Mouse (Mus musculus) MEL (cell line): Measurements from ENCODE around the gene Ubc. TPM values are rescaled to one million over a fixed set of nuclear protein-coding genes. Genes with fewer than 3 reads are reported as not detected.

Experiments
- DNase-seq: peaks from one replicate; pipeline ENCODE4 v3.0.0; 2011; ENCODE audit warnings: low read depth, low spot score
- H3K27ac ChIP-seq: 2 replicates; pipeline ENCODE4 v1.5.1; 2012; ENCODE audit warnings: low read depth, mild to moderate bottlenecking, control low read depth, low read length, moderate library complexity; ENCODE audit not compliant: control insufficient read depth
- H3K27me3 ChIP-seq, 2 experiments: fragments of 150-350 bp in 1 of 2; sonication (generic) in 1 of 2; 2 replicates each; pipeline ENCODE4 v1.6.1; 2012; ENCODE audit warnings: low read length in 2 of 2, mild to moderate bottlenecking in 2 of 2, improper control_type of control experiment in 1 of 2, moderate library complexity in 1 of 2; ENCODE audit not compliant: insufficient read depth in 2 of 2, control insufficient read depth in 1 of 2
- H3K36me3 ChIP-seq, 2 experiments: 2 replicates each; pipeline ENCODE4 v1.6.1; 2012 to 2014; ENCODE audit warnings: low read length in 2 of 2, improper control_type of control experiment in 1 of 2, inconsistent platforms in 1 of 2, mild to moderate bottlenecking in 1 of 2; ENCODE audit not compliant: insufficient read depth in 2 of 2, control insufficient read depth in 1 of 2
- H3K4me1 ChIP-seq, 2 experiments: fragments of 150-350 bp in 1 of 2; sonication (generic) in 1 of 2; 2 replicates each; pipeline ENCODE4 v1.6.1; 2012; ENCODE audit warnings: low read length in 2 of 2, improper control_type of control experiment in 1 of 2, mild to moderate bottlenecking in 1 of 2; ENCODE audit not compliant: insufficient read depth in 2 of 2, control insufficient read depth in 1 of 2
- H3K4me3 ChIP-seq, 2 experiments: fragments of 150-350 bp in 1 of 2; sonication (generic) in 1 of 2; 2 replicates each; pipeline ENCODE4 v1.5.1; 2012; ENCODE audit warnings: low read depth in 2 of 2, low read length in 2 of 2, mild to moderate bottlenecking in 2 of 2, moderate library complexity in 2 of 2, control low read depth in 1 of 2, improper control_type of control experiment in 1 of 2; ENCODE audit not compliant: control insufficient read depth in 1 of 2, insufficient read depth in 1 of 2
- H3K79me2 ChIP-seq: 2 replicates; pipeline ENCODE4 v1.6.1; 2012; ENCODE audit warnings: mild to moderate bottlenecking, low read length, moderate library complexity; ENCODE audit not compliant: control insufficient read depth, poor library complexity, insufficient read depth
- H3K9ac ChIP-seq: 2 replicates; pipeline ENCODE4 v1.6.1; 2012; ENCODE audit warnings: low read depth, mild to moderate bottlenecking, control low read depth, low read length, moderate library complexity; ENCODE audit not compliant: control insufficient read depth, poor library complexity, severe bottlenecking
- H3K9me3 ChIP-seq: fragments of 150-350 bp; sonication (generic); replicated peaks from 2 replicates; pipeline ENCODE4 v1.6.1; 2012; ENCODE audit warnings: mild to moderate bottlenecking, low read length, improper control_type of control experiment, moderate library complexity; ENCODE audit not compliant: insufficient read depth
- CHD1 ChIP-seq: IDR thresholded peaks from 2 replicates; pipeline ENCODE4 v1.6.1; 2012; ENCODE audit warnings: low read depth, mild to moderate bottlenecking, inconsistent platforms, low read length, improper control_type of control experiment
- E2F4 ChIP-seq: IDR thresholded peaks from 2 replicates; pipeline ENCODE4 v1.6.1; 2011; ENCODE audit warnings: low read depth, low read length, improper control_type of control experiment, borderline replicate concordance
- ELF1 ChIP-seq: IDR thresholded peaks from 2 replicates; pipeline ENCODE4 v1.6.1; 2014; ENCODE audit warnings: low read depth, mild to moderate bottlenecking, inconsistent platforms, low read length, improper control_type of control experiment, moderate library complexity
- GATA1 ChIP-seq: IDR thresholded peaks from 2 replicates; pipeline ENCODE4 v1.6.1; 2011; ENCODE audit warnings: low read depth, low read length, improper control_type of control experiment
- KAT2A ChIP-seq: conservative IDR thresholded peaks from 2 replicates; pipeline ENCODE4 v1.6.1; 2012; ENCODE audit warnings: low read depth, low read length, improper control_type of control experiment, inconsistent platforms
- MAFK ChIP-seq: IDR thresholded peaks from 2 replicates; pipeline ENCODE4 v1.6.1; 2011; ENCODE audit warnings: low read depth, mild to moderate bottlenecking, low read length, improper control_type of control experiment, borderline replicate concordance
- MAX ChIP-seq: IDR thresholded peaks from 2 replicates; pipeline ENCODE4 v1.6.1; 2011; ENCODE audit warnings: low read length, improper control_type of control experiment
- MXI1 ChIP-seq: IDR thresholded peaks from 2 replicates; pipeline ENCODE4 v1.6.1; 2011; ENCODE audit warnings: mild to moderate bottlenecking, low read depth, low read length, improper control_type of control experiment
- MYB ChIP-seq: IDR thresholded peaks from 2 replicates; pipeline ENCODE4 v1.6.1; 2011; ENCODE audit warnings: mild to moderate bottlenecking, low read depth, low read length, improper control_type of control experiment
- NRF1 ChIP-seq: IDR thresholded peaks from 2 replicates; pipeline ENCODE4 v1.6.1; 2014; ENCODE audit warnings: low read depth, mild to moderate bottlenecking, inconsistent platforms, low read length, improper control_type of control experiment, moderate library complexity; ENCODE audit not compliant: poor library complexity, insufficient read depth, severe bottlenecking
- SIN3A ChIP-seq: IDR thresholded peaks from 2 replicates; pipeline ENCODE4 v1.6.1; 2012; ENCODE audit warnings: low read length, improper control_type of control experiment, inconsistent platforms
- TBP ChIP-seq: IDR thresholded peaks from 2 replicates; pipeline ENCODE4 v1.8.0; 2011; ENCODE audit warnings: low read depth, low read length, improper control_type of control experiment
- TCF12 ChIP-seq: IDR thresholded peaks from 2 replicates; pipeline ENCODE4 v1.6.1; 2014; ENCODE audit warnings: low read depth, mild to moderate bottlenecking, inconsistent platforms, low read length, improper control_type of control experiment, moderate library complexity
- USF1 ChIP-seq: IDR thresholded peaks from 2 replicates; pipeline ENCODE4 v1.6.1; 2014; ENCODE audit warnings: low read depth, mild to moderate bottlenecking, inconsistent platforms, low read length, improper control_type of control experiment, moderate library complexity
- USF2 ChIP-seq, 2 experiments: IDR thresholded peaks; 2 replicates each; pipeline ENCODE4 v1.6.1; 2011 to 2012; ENCODE audit warnings: improper control_type of control experiment in 2 of 2, low read length in 2 of 2, borderline replicate concordance in 1 of 2, inconsistent platforms in 1 of 2, low read depth in 1 of 2, mild to moderate bottlenecking in 1 of 2; ENCODE audit not compliant: insufficient read depth in 1 of 2
- ZKSCAN1 ChIP-seq: IDR thresholded peaks from 2 replicates; pipeline ENCODE4 v1.6.1; 2012; ENCODE audit warnings: low read depth, mild to moderate bottlenecking, inconsistent platforms, low read length, improper control_type of control experiment, moderate library complexity
- ZNF384 ChIP-seq: IDR thresholded peaks from 2 replicates; pipeline ENCODE4 v1.6.1; 2012; ENCODE audit warnings: low read depth, mild to moderate bottlenecking, inconsistent platforms, low read length, improper control_type of control experiment
- polyA plus RNA-seq, 2 experiments: library from polyadenylated mRNA; stranded (reverse) in 1 of 2; unstranded in 1 of 2; fragments of >175 nt in 1 of 2; fragments of >200 nt in 1 of 2; gene quantifications; 2 replicates each; pipeline versions ENCODE4 v1.2.1 to v1.2.4; 2012; ENCODE audit warnings: low replicate concordance in 2 of 2, low read depth in 1 of 2; ENCODE audit not compliant: insufficient read length in 2 of 2, insufficient read depth in 1 of 2, missing spikeins in 1 of 2
- total RNA-seq: library from RNA; depleted of rRNA; stranded (reverse); fragments of 300-350 nt; gene quantifications from 2 replicates; pipeline ENCODE4 v1.2.3, GENCODE M21; 2012

Gene Ubc
- total and polyA plus RNA-seq, 3 experiments, result 113 to 1,075 (median 511) TPM

DNA sequence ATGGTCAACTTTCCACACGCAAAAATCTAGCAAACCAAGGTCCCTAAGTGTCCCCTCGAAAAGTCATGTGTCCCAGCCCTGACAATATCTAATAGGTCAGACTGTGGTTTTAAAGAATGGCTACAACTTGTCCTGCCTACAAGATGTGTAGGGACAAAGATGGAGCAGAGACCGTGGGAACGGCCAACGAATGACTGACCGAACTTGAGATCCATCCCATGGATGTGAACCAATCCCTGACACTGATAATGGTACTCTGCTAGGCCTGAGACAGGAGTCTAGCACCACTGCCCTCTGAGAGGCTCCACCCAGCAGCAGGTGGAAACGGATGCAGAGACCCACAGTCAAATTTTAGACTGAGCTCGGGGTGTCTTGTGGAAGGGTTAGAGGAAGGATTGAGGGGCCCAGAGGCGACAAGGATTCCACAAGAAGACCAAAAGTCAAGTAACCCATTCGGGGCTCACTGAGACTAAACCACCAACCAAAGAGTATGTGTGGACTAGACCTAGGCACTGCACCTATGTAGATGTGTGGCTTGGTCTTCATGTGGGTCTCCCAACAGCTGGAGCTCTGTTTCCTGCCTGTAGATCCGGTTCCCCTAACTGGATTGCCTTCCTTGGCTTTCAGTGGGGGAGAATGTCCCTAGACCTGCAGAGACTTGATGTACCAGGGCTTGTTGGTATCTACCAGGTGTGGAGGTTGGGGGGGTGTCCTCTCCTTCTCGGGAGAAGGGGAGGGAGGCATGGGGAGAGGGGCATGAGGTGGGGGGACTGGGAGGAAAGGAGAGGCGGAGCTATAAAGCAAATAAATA is 17.2 kb upstream of the Ubc start:
- Histone ChIP-seq H3K9ac (peak overlapping the region; percentile 70), H3K27me3 (no peaks in the 10 kb centered on the region), H3K36me3 (peaks cover 0 to 5% of the 10 kb centered on the region in 2 experiments; a peak in 1 of 4 replicates), H3K79me2 (no peaks in the 10 kb centered on the region; the same call in 1 of the 2 replicates), H3K27ac (no peak overlapping the region), H3K4me3 (peak overlapping the region; percentile 72 to 91), H3K4me1 (peaks cover 0 to 8% of the 10 kb centered on the region in 2 experiments; a peak in 1 of 4 replicates), H3K9me3 (no peaks in the 10 kb centered on the region)
- peak; percentile 26; the same call in 1 of the 2 replicates for TF ChIP-seq SIN3A
- TF ChIP-seq MAX, result no peak
- TF ChIP-seq ZKSCAN1, result no peak
- no peak for TF ChIP-seq TCF12
- TF ChIP-seq TBP, result 0 out of 2 replicates have a peak, but pooled peaks have one; percentile 2
- peak; percentile 68 for DNase-seq

DNA sequence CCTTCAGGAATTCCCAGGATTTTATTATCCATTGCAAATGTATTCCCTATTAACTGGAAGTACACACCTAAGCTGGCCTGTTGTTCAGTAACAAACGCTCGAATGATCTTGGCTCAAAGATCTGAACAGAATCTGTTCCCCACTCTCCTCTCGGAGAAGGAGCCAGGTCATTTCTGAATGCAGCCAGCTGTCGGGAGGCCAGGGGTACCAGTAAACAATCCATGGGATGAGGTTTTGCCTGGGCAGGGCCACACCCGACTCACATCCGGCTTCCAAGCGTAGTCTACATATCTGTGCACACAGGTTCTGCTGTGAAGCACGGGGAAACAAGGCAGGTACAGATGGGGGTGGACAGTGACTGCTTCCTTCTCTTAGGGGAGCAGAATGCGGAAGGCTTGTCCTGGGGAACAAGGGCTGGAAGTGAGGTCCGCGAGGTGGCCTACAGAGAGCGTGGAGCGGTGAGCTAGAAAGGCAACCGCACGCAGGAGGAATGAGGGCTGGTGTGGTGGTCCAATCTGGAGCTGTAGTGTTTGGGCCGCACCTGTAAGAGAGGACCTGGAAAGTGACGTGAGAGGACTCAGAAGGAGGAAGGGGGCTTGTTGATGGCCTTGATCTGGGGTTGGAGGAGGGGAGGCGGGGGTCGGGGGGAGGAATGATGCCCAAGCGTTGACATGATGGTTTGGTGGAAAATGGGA is 16.5 kb upstream of the Ubc start:
- TF ChIP-seq CHD1 (peak; percentile 30; the same call in 1 of the 2 replicates), E2F4 (no peak), SIN3A (peak; percentile 57; the same call in 1 of the 2 replicates), MYB (no peak), MXI1 (peak; percentile 65; the same call in 1 of the 2 replicates)
- Histone ChIP-seq H3K9me3 (no peaks in the 10 kb centered on the region), H3K4me3 (peak overlapping the region; percentile 72 to 91), H3K27me3 (no peaks in the 10 kb centered on the region), H3K27ac (peak overlapping the region; percentile 63), H3K79me2 (no peaks in the 10 kb centered on the region; the same call in 1 of the 2 replicates), H3K36me3 (peaks cover 0 to 3% of the 10 kb centered on the region in 2 experiments; a peak in 1 of 4 replicates), H3K4me1 (peaks cover 0 to 8% of the 10 kb centered on the region in 2 experiments; a peak in 1 of 4 replicates), H3K9ac (peak overlapping the region; percentile 70)
- DNase-seq, result peak; percentile 76

DNA sequence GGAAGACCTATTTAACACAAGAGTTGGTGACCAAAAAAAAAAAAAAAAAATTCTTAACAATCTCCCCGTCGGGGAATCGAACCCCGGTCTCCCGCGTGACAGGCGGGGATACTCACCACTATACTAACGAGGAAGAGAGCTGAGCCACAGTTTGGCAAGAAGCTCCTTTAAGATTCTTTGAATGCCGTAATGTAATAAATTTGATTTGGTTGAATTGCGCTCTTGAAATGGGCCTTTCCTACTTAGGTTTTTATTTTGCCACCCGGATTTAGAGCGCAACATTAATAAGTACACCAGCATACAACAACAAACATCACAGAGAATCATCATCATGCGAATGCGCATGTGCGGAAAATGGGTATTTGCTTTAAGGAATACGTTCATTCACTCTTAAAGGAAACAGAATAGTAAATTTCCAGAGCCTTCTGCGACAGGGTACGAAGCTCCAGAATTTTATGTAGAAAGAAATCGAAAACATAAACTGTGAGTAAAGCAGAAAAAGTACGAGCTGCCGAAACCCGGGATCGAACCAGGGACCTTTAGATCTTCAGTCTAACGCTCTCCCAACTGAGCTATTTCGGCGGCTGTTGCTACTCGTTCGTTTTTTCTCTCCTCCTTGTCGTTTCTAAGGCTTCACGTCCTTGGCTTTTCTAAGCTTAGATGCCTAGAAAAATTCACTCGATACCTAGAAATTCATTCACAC is 15.7 kb upstream of the Ubc start:
- peak overlapping the region; percentile 63 for H3K27ac ChIP-seq
- H3K27me3 ChIP-seq, result no peaks in the 10 kb centered on the region
- H3K4me1 ChIP-seq, result peaks cover 0 to 8% of the 10 kb centered on the region in 2 experiments; a peak in 1 of 4 replicates
- H3K9ac ChIP-seq, result peak overlapping the region; percentile 74
- H3K4me3 ChIP-seq, result peak overlapping the region; percentile 77 to 91
- H3K79me2 ChIP-seq, result no peaks in the 10 kb centered on the region; the same call in 1 of the 2 replicates
- H3K36me3 ChIP-seq, result peaks cover 0 to 3% of the 10 kb centered on the region in 2 experiments; a peak in 1 of 4 replicates
- peak; percentile 82 for DNase-seq
- TF ChIP-seq E2F4 (peak; percentile 55; the same call in 1 of the 2 replicates), MAFK (peak; percentile 97), KAT2A (peak; percentile 64), ZNF384 (peak; percentile 92), ELF1 (peak; percentile 76; the same call in 1 of the 2 replicates), USF2 (IDR thresholded peaks at IDR 0.05; ENCODE audit: borderline replicate concordance in 1 of 2, insufficient read depth in 1 of 2, low read depth in 1 of 2, low read length in 2 of 2) (no peak), USF1 (no peak), NRF1 (peak; percentile 55; the same call in 1 of the 2 replicates), GATA1 (no peak), TBP (peak; percentile 99)
- TF ChIP-seq, all 39 proteins: peak for 7
- no peaks in the 10 kb centered on the region for H3K9me3 ChIP-seq
